Mouse (Mus musculus): ENCODE measurements around the gene Unc93b1. TPM values are rescaled to one million over a fixed set of nuclear protein-coding genes. Genes with fewer than 3 reads are reported as not detected.

Gene Unc93b1
- 147 and 174 TPM in 2 replicates for polyA plus RNA-seq (2012; rRNA removed)

- peaks cover 37% of the 10 kb centered on the region for H3K4me1 ChIP-seq (replicated peaks; ENCODE audit: control insufficient read depth, insufficient read depth, low read length)
- no peaks in the 10 kb centered on the region for H3K36me3 ChIP-seq (ENCODE audit: control insufficient read depth, insufficient read depth, low read length)
- no peak within 1 kb of the TSS for H3K27ac ChIP-seq (ENCODE audit: control insufficient read depth, insufficient read depth, low read length)
- TF ChIP-seq CTCF (IDR thresholded peaks at IDR 0.05; ENCODE audit: borderline replicate concordance, control insufficient read depth, extremely low read depth, insufficient read depth, low read length, poor library complexity) = no peak
- no peak for TF ChIP-seq POLR2A (IDR thresholded peaks at IDR 0.05; ENCODE audit: control insufficient read depth, extremely low read depth, insufficient read depth, low read length, poor library complexity)
- H3K4me3 ChIP-seq (ENCODE audit: control insufficient read depth, insufficient read depth, low read length) = peak within 1 kb of the TSS; percentile 66
- no peaks in the 10 kb centered on the region for H3K27me3 ChIP-seq (ENCODE audit: control insufficient read depth, insufficient read depth, low read length)
- WGBS = 5% methylated on average over 42 of the region's 42 CpGs
- DNase-seq = no peak
Observed at GRCm38 (mm10) chr19:3935032-3935895, at the start of gene Unc93b1. Unc93b1 (plus strand) TSS chr19:3935186.

- H3K36me3 ChIP-seq (ENCODE audit: control insufficient read depth, insufficient read depth, low read length) = peaks cover 18% of the 10 kb centered on the region; the same call in 1 of the 2 replicates
- no peak overlapping the region for H3K27ac ChIP-seq (ENCODE audit: control insufficient read depth, insufficient read depth, low read length)
- no peak for TF ChIP-seq POLR2A (IDR thresholded peaks at IDR 0.05; ENCODE audit: control insufficient read depth, extremely low read depth, insufficient read depth, low read length, poor library complexity)
- no peak for TF ChIP-seq CTCF (IDR thresholded peaks at IDR 0.05; ENCODE audit: borderline replicate concordance, control insufficient read depth, extremely low read depth, insufficient read depth, low read length, poor library complexity)
- no peak overlapping the region for H3K4me3 ChIP-seq (ENCODE audit: control insufficient read depth, insufficient read depth, low read length)
- H3K27me3 ChIP-seq (ENCODE audit: control insufficient read depth, insufficient read depth, low read length) = no peaks in the 10 kb centered on the region
- H3K4me1 ChIP-seq (replicated peaks; ENCODE audit: control insufficient read depth, insufficient read depth, low read length) = no peaks in the 10 kb centered on the region
- WGBS = 83% methylated on average over 5 of the region's 5 CpGs
- no peak for DNase-seq
Observed at GRCm38 (mm10) chr19:3889096-3889495, 45.9 kb upstream of the Unc93b1 start.

GRCm38 (mm10) chr19:3890181-3890580 is 44.8 kb upstream of the Unc93b1 start:
- H3K36me3 ChIP-seq (ENCODE audit: control insufficient read depth, insufficient read depth, low read length) = peaks cover 29% of the 10 kb centered on the region
- H3K27ac ChIP-seq (ENCODE audit: control insufficient read depth, insufficient read depth, low read length) = no peak overlapping the region
- DNase-seq = peak; percentile 23
- H3K4me1 ChIP-seq (replicated peaks; ENCODE audit: control insufficient read depth, insufficient read depth, low read length) = no peaks in the 10 kb centered on the region
- 72% methylated on average over 8 of the region's 8 CpGs for WGBS
- no peak overlapping the region for H3K4me3 ChIP-seq (ENCODE audit: control insufficient read depth, insufficient read depth, low read length)
- TF ChIP-seq CTCF (IDR thresholded peaks at IDR 0.05; ENCODE audit: borderline replicate concordance, control insufficient read depth, extremely low read depth, insufficient read depth, low read length, poor library complexity) = no peak
- no peaks in the 10 kb centered on the region for H3K27me3 ChIP-seq (ENCODE audit: control insufficient read depth, insufficient read depth, low read length)

GRCm38 (mm10) chr19:3893545-3894116 is 41.4 kb upstream of the Unc93b1 start:
- Histone ChIP-seq H3K27ac (ENCODE audit: control insufficient read depth, insufficient read depth, low read length) (no peak overlapping the region), H3K4me1 (replicated peaks; ENCODE audit: control insufficient read depth, insufficient read depth, low read length) (no peaks in the 10 kb centered on the region), H3K36me3 (ENCODE audit: control insufficient read depth, insufficient read depth, low read length) (peaks cover 41% of the 10 kb centered on the region), H3K27me3 (ENCODE audit: control insufficient read depth, insufficient read depth, low read length) (no peaks in the 10 kb centered on the region), H3K4me3 (ENCODE audit: control insufficient read depth, insufficient read depth, low read length) (no peak overlapping the region)
- 99% methylated on average over 4 of the region's 4 CpGs for WGBS
- no peak for DNase-seq
- no peak for TF ChIP-seq CTCF (IDR thresholded peaks at IDR 0.05; ENCODE audit: borderline replicate concordance, control insufficient read depth, extremely low read depth, insufficient read depth, low read length, poor library complexity)
- no peak for TF ChIP-seq POLR2A (IDR thresholded peaks at IDR 0.05; ENCODE audit: control insufficient read depth, extremely low read depth, insufficient read depth, low read length, poor library complexity)

- H3K4me1 ChIP-seq (replicated peaks; ENCODE audit: control insufficient read depth, insufficient read depth, low read length) = no peaks in the 10 kb centered on the region
- 95% methylated on average over 2 of the region's 2 CpGs for WGBS
Observed at GRCm38 (mm10) chr19:3894294-3894693, 40.7 kb upstream of the Unc93b1 start.

GRCm38 (mm10) chr19:3895171-3895631 is 39.8 kb upstream of the Unc93b1 start:
- H3K27me3 ChIP-seq (ENCODE audit: control insufficient read depth, insufficient read depth, low read length) = no peaks in the 10 kb centered on the region
- H3K27ac ChIP-seq (ENCODE audit: control insufficient read depth, insufficient read depth, low read length) = no peak overlapping the region
- no peak for TF ChIP-seq POLR2A (IDR thresholded peaks at IDR 0.05; ENCODE audit: control insufficient read depth, extremely low read depth, insufficient read depth, low read length, poor library complexity)
- TF ChIP-seq CTCF (IDR thresholded peaks at IDR 0.05; ENCODE audit: borderline replicate concordance, control insufficient read depth, extremely low read depth, insufficient read depth, low read length, poor library complexity) = no peak
- H3K4me1 ChIP-seq (replicated peaks; ENCODE audit: control insufficient read depth, insufficient read depth, low read length) = no peaks in the 10 kb centered on the region
- peaks cover 36% of the 10 kb centered on the region for H3K36me3 ChIP-seq (ENCODE audit: control insufficient read depth, insufficient read depth, low read length)
- no peak for DNase-seq
- H3K4me3 ChIP-seq (ENCODE audit: control insufficient read depth, insufficient read depth, low read length) = no peak overlapping the region
- WGBS = 91% methylated on average over 3 of the region's 3 CpGs

More at GRCm38 (mm10) chr19:3894294-3894693, 40.7 kb upstream of the Unc93b1 start:
- Histone ChIP-seq H3K4me3 (ENCODE audit: control insufficient read depth, insufficient read depth, low read length) (no peak overlapping the region), H3K27me3 (ENCODE audit: control insufficient read depth, insufficient read depth, low read length) (no peaks in the 10 kb centered on the region), H3K27ac (ENCODE audit: control insufficient read depth, insufficient read depth, low read length) (no peak overlapping the region), H3K36me3 (ENCODE audit: control insufficient read depth, insufficient read depth, low read length) (peaks cover 36% of the 10 kb centered on the region)
- DNase-seq = no peak
- TF ChIP-seq POLR2A (IDR thresholded peaks at IDR 0.05; ENCODE audit: control insufficient read depth, extremely low read depth, insufficient read depth, low read length, poor library complexity) = no peak
- no peak for TF ChIP-seq CTCF (IDR thresholded peaks at IDR 0.05; ENCODE audit: borderline replicate concordance, control insufficient read depth, extremely low read depth, insufficient read depth, low read length, poor library complexity)
